Mouse (Mus musculus) erythroblast, embryonic 14.5 days (primary cell): Measurements from ENCODE around the gene Fgg.

ENCODE experiments used
- GATA1 ChIP-seq: IDR thresholded peaks from 2 replicates; pipeline ENCODE4 v1.6.1; 2012; ENCODE audit warnings: low read length, inconsistent platforms, mixed read lengths
- TAL1 ChIP-seq: IDR thresholded peaks from 3 replicates; pipeline ENCODE4 v1.6.1; 2012; ENCODE audit warnings: low read length, inconsistent platforms, mixed read lengths

GRCm38 (mm10) chr3:83049680-83050079 is 42.2 kb downstream of the Fgg start, which contains the start of gene Fgb:
- TF ChIP-seq GATA1 (no peak), TAL1 (no peak)
